Mouse (Mus musculus): ENCODE measurements around the gene Shc1.

DNA sequence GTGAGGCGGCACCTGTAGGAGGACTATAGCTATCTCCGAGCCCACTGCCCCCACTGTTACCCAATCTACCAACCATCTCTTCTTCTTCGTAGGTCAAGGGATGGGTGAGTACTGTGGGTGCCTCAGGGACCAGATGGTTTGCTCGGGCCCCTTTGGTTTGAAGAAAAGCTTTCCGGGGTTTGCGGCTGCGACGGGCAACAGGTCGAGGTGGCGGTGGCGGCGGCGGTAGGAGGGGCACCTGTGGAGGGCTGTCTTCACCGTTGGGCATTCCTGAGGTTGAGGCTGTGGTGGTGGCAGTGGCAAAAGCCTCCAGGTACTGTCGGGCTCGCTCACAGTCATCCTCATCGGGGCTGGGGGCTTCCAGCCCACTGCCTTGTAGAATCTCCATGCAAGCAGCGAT lies 37.5 kb upstream of the Shc1 start:
- TF ChIP-seq POLR2A (IDR thresholded peaks at IDR 0.05; ENCODE audit: borderline replicate concordance, control insufficient read depth, low read depth, low read length) = no peak
- TF ChIP-seq CTCF (IDR thresholded peaks at IDR 0.05; ENCODE audit: control insufficient read depth, insufficient read depth, low read length) = no peak

Data from bone marrow, adult 2 months (tissue).